ENCODE assay signal across 7 mouse cellular contexts in genomic region chr17:35705836-35706235, GRCm38 (mm10). TPM values are rescaled to one million over a fixed set of nuclear protein-coding genes. Genes with fewer than 3 reads are reported as not detected.
A peak's percentile ranks its signal among the peaks of the same experiment; 100 is the strongest.
DNase-seq lines count a peak whose midpoint lies in the region; ATAC-seq and TF ChIP-seq lines count a peak whose summit lies in the region.

No protein-coding gene starts in this region.

- ATAC-seq in liver, embryonic 12.5 days = no peak
- ATAC-seq in intestine, embryonic 15.5 days = no peak
- no peak for ATAC-seq in midbrain, embryonic 14.5 days (ENCODE audit: low FRiP score, low TSS enrichment)
- ATAC-seq in erythroblast, adult 5-6 weeks (replicated peaks; ENCODE audit: low FRiP score, poor library complexity, severe bottlenecking) = no peak

- peaks cover 3% of the 10 kb centered on the region; the same call in 1 of the 2 replicates for H3K27me3 ChIP-seq in liver, adult 2 months (ENCODE audit: control insufficient read depth, insufficient read depth, low read length)
- peaks cover 56% of the 10 kb centered on the region for H3K27me3 ChIP-seq in liver, embryonic 12.5 days (replicated peaks)
- no peaks in the 10 kb centered on the region for H3K27me3 ChIP-seq in intestine, embryonic 15.5 days (replicated peaks)
- H3K27me3 ChIP-seq in midbrain, embryonic 14.5 days (ENCODE audit: control insufficient read depth, insufficient read depth, low read length) = no peaks in the 10 kb centered on the region

- H3K9ac ChIP-seq in liver, adult 2 months (ENCODE audit: low read depth, low read length) = no peak overlapping the region
- no peak overlapping the region for H3K9ac ChIP-seq in liver, embryonic 12.5 days
- H3K9ac ChIP-seq in intestine, embryonic 15.5 days = no peak overlapping the region
- H3K9ac ChIP-seq in midbrain, embryonic 14.5 days (replicated peaks; ENCODE audit: low read length) = no peak overlapping the region

- 32% methylated on average over 4 of the region's 4 CpGs for WGBS in liver, adult 2 months
- WGBS in liver, embryonic 12.5 days (ENCODE audit: insufficient replicate concordance) = 15% methylated on average over 4 of the region's 4 CpGs
- 24% methylated on average over 4 of the region's 4 CpGs for WGBS in intestine, embryonic 15.5 days
- 25% methylated on average over 4 of the region's 4 CpGs for WGBS in midbrain, embryonic 14.5 days

- TF ChIP-seq CTCF in liver, adult 2 months (IDR thresholded peaks at IDR 0.05; ENCODE audit: low read depth, low read length) = peak; percentile 72

- H3K4me3 ChIP-seq in liver, adult 2 months (ENCODE audit: insufficient read depth, low read depth, low read length) = no peak overlapping the region
- H3K4me3 ChIP-seq in liver, embryonic 12.5 days = no peak overlapping the region
- H3K4me3 ChIP-seq in intestine, embryonic 15.5 days (replicated peaks) = no peak overlapping the region
- no peak overlapping the region for H3K4me3 ChIP-seq in midbrain, embryonic 14.5 days (replicated peaks; ENCODE audit: low read depth, low read length)

- H3K4me2 ChIP-seq in liver, embryonic 12.5 days = no peak overlapping the region
- H3K4me2 ChIP-seq in intestine, embryonic 15.5 days (replicated peaks) = no peak overlapping the region
- H3K4me2 ChIP-seq in midbrain, embryonic 14.5 days (ENCODE audit: low read length) = no peak overlapping the region

- no peak for DNase-seq in liver, adult 2 months (ENCODE audit: extremely low read depth, low read depth, low spot score)
- peak; percentile 77 for DNase-seq in NIH3T3 (ENCODE audit: low read depth)
- DNase-seq in embryo, embryonic 11 days = peak; percentile 61
- peak; percentile 50 for DNase-seq in midbrain, embryonic 14.5 days

- H3K27ac ChIP-seq in liver, adult 2 months (replicated peaks; ENCODE audit: insufficient read depth, low read depth, low read length) = no peak overlapping the region
- no peak overlapping the region for H3K27ac ChIP-seq in liver, embryonic 12.5 days
- H3K27ac ChIP-seq in intestine, embryonic 15.5 days = 0 out of 2 replicates have a peak overlapping the region, but pooled peaks have one; percentile 94
- H3K27ac ChIP-seq in midbrain, embryonic 14.5 days (replicated peaks; ENCODE audit: low read depth, low read length) = no peak overlapping the region

- TF ChIP-seq POLR2A in liver, adult 2 months (IDR thresholded peaks at IDR 0.05; ENCODE audit: extremely low read depth, insufficient read depth, low read length) = no peak

- H3K36me3 ChIP-seq in liver, adult 2 months (ENCODE audit: control insufficient read depth, insufficient read depth, low read length) = no peaks in the 10 kb centered on the region
- H3K36me3 ChIP-seq in liver, embryonic 12.5 days = no peaks in the 10 kb centered on the region
- H3K36me3 ChIP-seq in intestine, embryonic 15.5 days = no peaks in the 10 kb centered on the region
- H3K36me3 ChIP-seq in midbrain, embryonic 14.5 days (ENCODE audit: control insufficient read depth, insufficient read depth, low read length) = no peaks in the 10 kb centered on the region

- H3K79me2 ChIP-seq in liver, adult 2 months (ENCODE audit: control insufficient read depth, insufficient read depth, low read length) = no peaks in the 10 kb centered on the region

- no peaks in the 10 kb centered on the region for H3K4me1 ChIP-seq in liver, adult 2 months (ENCODE audit: control insufficient read depth, insufficient read depth, low read length)
- H3K4me1 ChIP-seq in liver, embryonic 12.5 days = peaks cover 7% of the 10 kb centered on the region
- H3K4me1 ChIP-seq in intestine, embryonic 15.5 days (replicated peaks) = peaks cover 39% of the 10 kb centered on the region
- H3K4me1 ChIP-seq in midbrain, embryonic 14.5 days (ENCODE audit: control insufficient read depth, insufficient read depth, low read length) = peaks cover 29% of the 10 kb centered on the region

- H3K9me3 ChIP-seq in liver, embryonic 12.5 days (replicated peaks) = no peaks in the 10 kb centered on the region
- no peaks in the 10 kb centered on the region for H3K9me3 ChIP-seq in intestine, embryonic 15.5 days
- no peaks in the 10 kb centered on the region for H3K9me3 ChIP-seq in midbrain, embryonic 14.5 days (ENCODE audit: control insufficient read depth, low read length)

RNA-seq across cellular contexts. Expression of gene Ddr1, which starts 1.4 kb away (rescaled TPM):
- 0.55 and 1.4 TPM in 2 replicates for total RNA-seq in liver, adult 2 months (2014; rRNA removed)
- polyA plus RNA-seq in liver, adult 2 months (2012; rRNA removed) = 0.98 and 1.5 TPM in 2 replicates
- polyA plus RNA-seq in liver, embryonic 12.5 days (2016; fragmentation: Nextera tagmentation; extraction: Ambion mirVana) = 5.7 and 6.1 TPM in 2 replicates
- 54.0 and 54.2 TPM in 2 replicates for polyA plus RNA-seq in intestine, embryonic 15.5 days (2015; fragmentation: Nextera tagmentation; extraction: Ambion mirVana)
- 52.9 and 87.2 TPM in 2 replicates for polyA plus RNA-seq in midbrain, embryonic 14.5 days (2014; fragmentation: Nextera tagmentation; extraction: Ambion mirVana)
- total RNA-seq in erythroblast, adult 5-6 weeks (2015; ENCODE audit: low replicate concordance) = 0.21 TPM in 1 of 2 replicates, not detected in the other
- total RNA-seq in erythroblast, adult 5-6 weeks (2017; ENCODE audit: low replicate concordance) = not detected in 2 replicates

RNA-seq across cellular contexts. Expression of gene Gtf2h4, which starts 32.3 kb away (rescaled TPM):
- 16.4 and 17.4 TPM in 2 replicates for total RNA-seq in liver, adult 2 months (2014; rRNA removed)
- 24.8 and 29.8 TPM in 2 replicates for polyA plus RNA-seq in liver, adult 2 months (2012; rRNA removed)
- polyA plus RNA-seq in liver, embryonic 12.5 days (2016; fragmentation: Nextera tagmentation; extraction: Ambion mirVana) = 38.3 and 44.0 TPM in 2 replicates
- polyA plus RNA-seq in intestine, embryonic 15.5 days (2015; fragmentation: Nextera tagmentation; extraction: Ambion mirVana) = 43.8 TPM in 2 replicates
- polyA plus RNA-seq in midbrain, embryonic 14.5 days (2014; fragmentation: Nextera tagmentation; extraction: Ambion mirVana) = 23.6 and 25.5 TPM in 2 replicates
- 3.3 and 5.6 TPM in 2 replicates for total RNA-seq in erythroblast, adult 5-6 weeks (2015; ENCODE audit: low replicate concordance)
- total RNA-seq in erythroblast, adult 5-6 weeks (2017; ENCODE audit: low replicate concordance) = 2.6 and 9.8 TPM in 2 replicates

RNA-seq across cellular contexts. Expression of gene Vars2, which starts 38.4 kb away (rescaled TPM):
- total RNA-seq in liver, adult 2 months (2014; rRNA removed) = 6.6 and 11.1 TPM in 2 replicates
- polyA plus RNA-seq in liver, adult 2 months (2012; rRNA removed) = 22.6 and 29.6 TPM in 2 replicates
- polyA plus RNA-seq in liver, embryonic 12.5 days (2016; fragmentation: Nextera tagmentation; extraction: Ambion mirVana) = 10.7 and 11.8 TPM in 2 replicates
- 18.3 and 18.9 TPM in 2 replicates for polyA plus RNA-seq in intestine, embryonic 15.5 days (2015; fragmentation: Nextera tagmentation; extraction: Ambion mirVana)
- 9.5 and 14.8 TPM in 2 replicates for polyA plus RNA-seq in midbrain, embryonic 14.5 days (2014; fragmentation: Nextera tagmentation; extraction: Ambion mirVana)
- 1.9 and 2.9 TPM in 2 replicates for total RNA-seq in erythroblast, adult 5-6 weeks (2015; ENCODE audit: low replicate concordance)
- 2.1 and 11.0 TPM in 2 replicates for total RNA-seq in erythroblast, adult 5-6 weeks (2017; ENCODE audit: low replicate concordance)
